33 mouse cellular contexts compared by ENCODE assay signal in the genomic region with DNA sequence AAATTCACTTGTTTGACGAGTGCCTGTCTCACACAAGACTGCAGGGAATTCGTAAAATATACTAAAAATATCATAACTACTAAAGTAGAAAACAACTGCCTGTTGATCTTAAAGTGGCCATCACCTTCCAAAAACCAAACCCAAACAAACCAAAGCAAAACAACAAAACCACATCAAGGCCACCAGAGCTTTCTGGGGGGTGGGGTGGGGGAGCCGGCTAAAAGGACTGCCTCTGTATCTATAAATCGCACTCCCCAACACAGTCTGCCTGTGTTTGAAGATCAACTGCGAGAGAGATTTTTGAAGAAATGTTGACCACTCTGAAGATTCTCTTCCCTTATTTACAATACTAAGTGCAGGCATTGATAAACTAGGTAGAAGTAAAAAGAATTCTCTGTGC. TPM values are rescaled to one million over a fixed set of nuclear protein-coding genes. Genes with fewer than 3 reads are reported as not detected.
"Had no signal": no experiment of that assay in that cellular context is flagged by ENCODE, and none has a peak within 500 bp of the region (broad histone marks: within the 10 kb centered on the region; RNA-seq: fewer than 3 reads in every experiment).

No protein-coding gene starts in this region.

- H3K9me3 ChIP-seq: limb, embryonic 10.5 days; limb, embryonic 13.5 days; limb, embryonic 15.5 days; liver, embryonic 12.5 days; liver, embryonic 13.5 days; liver, embryonic 15.5 days; lung, embryonic 15.5 days; megakaryocyte, embryonic 14.5 days; midbrain, embryonic 10.5 days; midbrain, embryonic 12.5 days; midbrain, embryonic 13.5 days; midbrain, embryonic 15.5 days had no signal

- H3K4me2 ChIP-seq: limb, embryonic 12.5 days; limb, embryonic 13.5 days; limb, embryonic 15.5 days; liver, embryonic 11.5 days; liver, embryonic 12.5 days; liver, embryonic 13.5 days; liver, embryonic 15.5 days; lung, embryonic 14.5 days; lung, embryonic 15.5 days; midbrain, embryonic 11.5 days; midbrain, embryonic 12.5 days; midbrain, embryonic 13.5 days; midbrain, embryonic 15.5 days had no signal

- DNase-seq: left cerebral cortex, postnatal 4 days; liver; liver, embryonic 13.5 days; liver, postnatal 0 days; lung, adult 18-20 months; lung, adult 2 months; lung, embryonic 14.5 days; lung, postnatal 10 days; lung, postnatal 14 days; lung, postnatal 36 days; lung, postnatal 4 days; midbrain, embryonic 14.5 days had no signal

- H3K36me3 ChIP-seq: limb, embryonic 10.5 days; limb, embryonic 12.5 days; limb, embryonic 13.5 days; limb, embryonic 15.5 days; liver, embryonic 12.5 days; liver, embryonic 13.5 days; liver, embryonic 15.5 days; lung, embryonic 15.5 days; midbrain, embryonic 10.5 days; midbrain, embryonic 12.5 days; midbrain, embryonic 13.5 days; midbrain, embryonic 15.5 days had no signal

- H3K9ac ChIP-seq: limb, embryonic 12.5 days; limb, embryonic 13.5 days; limb, embryonic 15.5 days; liver, embryonic 12.5 days; liver, embryonic 13.5 days; liver, embryonic 14.5 days; liver, embryonic 15.5 days; liver, postnatal 0 days; lung, embryonic 14.5 days; lung, embryonic 15.5 days; midbrain, embryonic 12.5 days; midbrain, embryonic 13.5 days; midbrain, embryonic 15.5 days had no signal

- H3K4me1 ChIP-seq: limb, embryonic 15.5 days; liver, embryonic 12.5 days; liver, embryonic 13.5 days; lung, embryonic 15.5 days; megakaryocyte, embryonic 14.5 days; midbrain, embryonic 10.5 days; midbrain, embryonic 12.5 days; midbrain, embryonic 13.5 days; midbrain, embryonic 15.5 days had no signal

- H3K4me3 ChIP-seq: left cerebral cortex, adult 2 months; limb, embryonic 10.5 days; limb, embryonic 12.5 days; limb, embryonic 13.5 days; limb, embryonic 15.5 days; liver, embryonic 12.5 days; liver, embryonic 13.5 days; liver, embryonic 15.5 days; lung, embryonic 15.5 days; megakaryocyte, embryonic 14.5 days; midbrain, embryonic 10.5 days; midbrain, embryonic 12.5 days; midbrain, embryonic 13.5 days; midbrain, embryonic 15.5 days; myocyte had no signal

- H3K27me3 ChIP-seq: limb, embryonic 12.5 days; limb, embryonic 13.5 days; limb, embryonic 15.5 days; liver, embryonic 12.5 days; liver, embryonic 13.5 days; liver, embryonic 15.5 days; lung, embryonic 15.5 days; megakaryocyte, embryonic 14.5 days; midbrain, embryonic 12.5 days; midbrain, embryonic 13.5 days; midbrain, embryonic 15.5 days had no signal

- H3K27ac ChIP-seq: left cerebral cortex, adult 2 months; limb, embryonic 10.5 days; limb, embryonic 12.5 days; limb, embryonic 13.5 days; limb, embryonic 15.5 days; liver, embryonic 12.5 days; liver, embryonic 13.5 days; liver, embryonic 14.5 days; liver, embryonic 15.5 days; lung, embryonic 15.5 days; macrophage; midbrain, embryonic 10.5 days; midbrain, embryonic 12.5 days; midbrain, embryonic 13.5 days; midbrain, embryonic 15.5 days had no signal

- ATAC-seq: liver, embryonic 12.5 days; liver, postnatal 0 days; lung, postnatal 0 days; midbrain, embryonic 13.5 days; midbrain, embryonic 15.5 days; midbrain, embryonic 16.5 days had no signal

RNA-seq across cellular contexts. Expression of gene Cyp2u1, which starts 55.2 kb away (rescaled TPM):
- total RNA-seq: monocyte, adult 5-6 weeks had no signal
